Mouse (Mus musculus) forebrain, embryonic 13.5 days (tissue): ENCODE measurements around the gene Neurl1a. TPM values are rescaled to one million over a fixed set of nuclear protein-coding genes. Genes with fewer than 3 reads are reported as not detected.

Source experiments
- ATAC-seq: fragments of 200-750 bp; cut with Nextera tagmentation; 2 replicates; pipeline ENCODE4 v1.8.0; 2017
- H3K27ac ChIP-seq: fragments of 300-500 bp; sonication (generic); 2 replicates; pipeline ENCODE4 v1.5.1; 2015; ENCODE audit warnings: inconsistent platforms, mild to moderate bottlenecking, moderate library complexity
- H3K27me3 ChIP-seq: fragments of 300-500 bp; sonication (generic); 2 replicates; pipeline ENCODE4 v1.6.1; 2015; ENCODE audit warnings: mild to moderate bottlenecking, inconsistent platforms
- H3K36me3 ChIP-seq: fragments of 300-500 bp; sonication (generic); 2 replicates; pipeline ENCODE4 v1.6.1; 2015; ENCODE audit warnings: mild to moderate bottlenecking, inconsistent platforms; ENCODE audit not compliant: poor library complexity, severe bottlenecking
- H3K4me1 ChIP-seq: fragments of 300-500 bp; sonication (generic); 2 replicates; pipeline ENCODE4 v1.6.1; 2015; ENCODE audit warnings: inconsistent platforms
- H3K4me2 ChIP-seq: fragments of 300-500 bp; sonication (generic); 2 replicates; pipeline ENCODE4 v1.6.1; 2015; ENCODE audit warnings: inconsistent platforms, mild to moderate bottlenecking, moderate library complexity
- H3K4me3 ChIP-seq: fragments of 300-500 bp; sonication (generic); 2 replicates; pipeline ENCODE4 v1.5.1; 2015; ENCODE audit warnings: mild to moderate bottlenecking, inconsistent platforms
- H3K9ac ChIP-seq: fragments of 300-500 bp; sonication (generic); 2 replicates; pipeline ENCODE4 v1.6.1; 2015; ENCODE audit warnings: mild to moderate bottlenecking, inconsistent platforms
- H3K9me3 ChIP-seq: fragments of 300-500 bp; sonication (generic); replicated peaks from 2 replicates; pipeline ENCODE4 v1.6.1; 2016; ENCODE audit warnings: inconsistent platforms
- WGBS: fragments of 180-500 bp; shearing (Covaris S2); methylation state at CpG from one replicate; pipeline ENCODE4 v1.1.7; 2015; 5-methylcytosine and 5-hydroxymethylcytosine counted together
- polyA plus RNA-seq: library from polyadenylated mRNA; unstranded; fragments of >200 nt; fragmentation: Nextera tagmentation; extraction: Ambion mirVana; gene quantifications from 2 replicates; pipeline ENCODE4 v1.2.1, GENCODE M21; 2015

The Neurl1a gene
- polyA plus RNA-seq, 1 experiment from 2014 or later = 2.8 TPM

DNA sequence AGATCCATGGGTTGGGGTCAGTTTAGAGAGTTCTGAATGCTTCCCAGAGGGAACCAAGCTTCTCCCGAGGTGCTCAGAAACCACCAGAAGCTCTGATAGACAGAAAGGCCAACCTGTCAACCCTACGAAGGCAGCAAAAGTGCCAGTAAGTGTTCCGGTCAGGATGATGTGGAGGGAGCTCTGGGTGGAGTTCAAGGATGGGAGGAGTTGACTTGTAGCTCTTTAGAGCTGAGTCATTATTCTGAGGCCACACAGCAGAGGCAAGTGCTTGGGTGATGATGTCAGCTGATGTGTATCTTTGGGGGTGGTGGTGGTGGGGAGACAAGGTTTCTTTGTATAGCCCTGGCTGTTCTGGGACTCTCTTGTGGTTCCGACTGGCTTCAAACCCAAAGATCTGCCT lies 41.0 kb downstream of the Neurl1a start:
- Histone ChIP-seq H3K4me3 (no peak overlapping the region), H3K27ac (no peak overlapping the region), H3K4me2 (no peak overlapping the region), H3K27me3 (no peaks in the 10 kb centered on the region; the same call in 1 of the 2 replicates), H3K9ac (no peak overlapping the region), H3K9me3 (no peaks in the 10 kb centered on the region), H3K36me3 (no peaks in the 10 kb centered on the region), H3K4me1 (peaks cover 6% of the 10 kb centered on the region; the same call in 1 of the 2 replicates)
- no peak for ATAC-seq
- WGBS = 92% methylated on average over 4 of the region's 4 CpGs

DNA sequence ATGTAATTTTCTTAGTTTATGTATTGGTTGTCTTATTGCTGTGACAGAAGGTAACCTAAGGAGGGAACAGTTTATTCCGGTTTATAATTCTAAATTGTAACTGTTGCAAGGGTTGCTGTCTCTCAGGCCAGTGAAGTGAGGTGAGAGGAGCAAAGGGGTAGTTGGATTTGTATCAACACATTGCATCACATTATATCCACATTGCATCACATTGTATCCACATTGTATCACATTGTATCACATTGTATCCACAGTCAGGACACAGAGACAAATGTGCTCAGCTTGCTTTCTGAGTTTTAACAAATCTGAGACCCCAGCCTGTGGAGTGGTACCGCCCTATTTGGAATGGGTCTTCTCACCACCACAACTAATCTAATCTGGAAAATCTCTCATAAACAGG lies 41.6 kb downstream of the Neurl1a start:
- Histone ChIP-seq H3K27me3 (no peaks in the 10 kb centered on the region; the same call in 1 of the 2 replicates), H3K4me3 (no peak overlapping the region), H3K9ac (no peak overlapping the region), H3K9me3 (no peaks in the 10 kb centered on the region), H3K4me2 (no peak overlapping the region), H3K27ac (no peak overlapping the region), H3K4me1 (peaks cover 6% of the 10 kb centered on the region; the same call in 1 of the 2 replicates), H3K36me3 (no peaks in the 10 kb centered on the region)
- 87% methylated on average over 2 of the region's 2 CpGs for WGBS
- no peak for ATAC-seq

DNA sequence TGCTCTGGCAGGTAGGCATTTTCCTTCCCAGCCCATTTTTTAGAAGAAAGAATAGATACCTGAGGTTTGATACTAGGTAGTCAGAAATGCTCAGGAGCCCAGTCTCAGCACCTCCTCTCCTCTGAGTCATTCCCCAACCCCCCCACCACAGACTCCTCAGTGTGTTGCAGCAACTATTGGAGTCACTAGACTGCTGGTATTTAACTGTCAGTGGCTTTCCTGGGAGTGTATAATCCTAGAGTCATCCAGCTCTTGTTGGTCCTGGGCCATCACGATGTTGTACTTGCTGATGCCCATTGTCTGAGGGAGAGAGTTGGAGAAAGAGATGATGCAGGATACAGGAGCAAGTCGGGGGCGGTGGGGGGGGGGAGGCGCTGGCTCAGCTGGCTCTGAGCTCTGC lies 42.4 kb downstream of the Neurl1a start:
- 73% methylated on average over 4 of the region's 4 CpGs for WGBS
- no peaks in the 10 kb centered on the region for H3K9me3 ChIP-seq
- no peak overlapping the region for H3K4me2 ChIP-seq
- H3K36me3 ChIP-seq = no peaks in the 10 kb centered on the region
- ATAC-seq = no peak
- no peak overlapping the region for H3K4me3 ChIP-seq
- no peak overlapping the region for H3K27ac ChIP-seq
- no peaks in the 10 kb centered on the region; the same call in 1 of the 2 replicates for H3K27me3 ChIP-seq
- no peak overlapping the region for H3K9ac ChIP-seq
- H3K4me1 ChIP-seq = peaks cover 6% of the 10 kb centered on the region; the same call in 1 of the 2 replicates

DNA sequence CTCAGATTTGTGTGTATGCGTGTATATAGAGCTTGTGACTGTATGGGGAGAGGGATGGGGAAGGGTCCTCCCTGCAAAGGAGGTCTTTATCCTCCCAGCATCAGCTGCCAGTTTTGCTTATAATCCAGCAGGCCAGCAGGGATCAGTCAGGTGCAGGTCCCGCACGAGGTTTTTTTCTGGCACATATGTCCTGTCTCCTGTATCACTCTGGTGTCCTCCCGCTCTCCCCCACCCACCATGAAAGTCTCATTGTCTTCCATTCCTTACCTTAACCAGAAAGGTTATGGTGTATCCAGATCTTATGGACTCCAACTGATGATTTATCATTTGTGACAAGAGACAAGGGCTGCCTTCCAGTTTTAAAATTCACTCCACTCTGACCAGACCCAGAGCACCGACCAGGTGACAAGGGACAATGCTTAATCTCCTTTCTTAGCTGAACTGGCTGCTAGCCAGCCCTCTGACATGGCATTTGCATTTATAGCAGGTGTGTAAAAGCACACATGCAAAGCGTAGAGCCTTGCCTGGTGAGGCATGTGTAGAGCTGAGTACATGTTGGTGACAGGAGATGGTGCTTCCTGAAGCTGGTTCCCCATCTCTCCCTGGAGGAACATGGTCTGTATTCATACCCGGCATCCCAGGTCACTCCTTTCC lies 43.0 kb downstream of the Neurl1a start:
- Histone ChIP-seq H3K36me3 (no peaks in the 10 kb centered on the region), H3K4me2 (no peak overlapping the region), H3K4me1 (peaks cover 6% of the 10 kb centered on the region; the same call in 1 of the 2 replicates), H3K9ac (no peak overlapping the region), H3K4me3 (no peak overlapping the region), H3K9me3 (no peaks in the 10 kb centered on the region), H3K27me3 (no peaks in the 10 kb centered on the region; the same call in 1 of the 2 replicates), H3K27ac (no peak overlapping the region)
- ATAC-seq = no peak
- WGBS = 65% methylated on average over 7 of the region's 7 CpGs

DNA sequence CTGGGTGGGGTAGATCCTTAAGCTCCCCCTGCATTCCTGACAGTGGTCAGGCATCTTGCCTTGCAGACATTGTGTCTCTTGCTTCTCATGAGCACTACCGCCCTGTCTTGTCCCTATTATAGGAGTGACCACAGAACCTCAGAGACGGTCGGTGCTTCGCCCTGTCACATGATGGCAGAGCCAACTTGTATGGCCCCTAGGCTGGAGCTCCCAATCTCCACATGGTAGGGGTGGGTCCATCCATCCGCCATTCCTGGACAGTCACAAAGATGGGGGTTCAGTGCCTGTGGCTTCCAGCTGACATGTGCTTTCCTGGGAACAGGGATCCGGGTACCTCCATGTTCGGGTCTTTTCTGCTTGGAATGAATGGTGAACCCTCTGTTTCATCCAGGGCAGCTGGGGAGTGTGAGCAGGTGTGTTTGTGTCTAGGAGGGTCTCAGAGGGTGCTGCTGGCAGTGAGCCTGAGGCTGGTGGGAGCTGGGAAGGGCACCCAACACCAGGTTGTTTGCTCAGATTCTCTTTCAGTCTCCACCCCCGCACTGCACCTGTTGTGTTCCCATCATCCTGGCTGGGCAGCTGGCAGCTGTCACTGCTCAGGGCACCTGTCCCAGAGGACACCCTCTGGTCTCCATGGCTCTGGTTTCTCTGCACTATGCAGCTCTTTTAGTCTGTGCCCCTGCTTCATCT lies 43.7 kb downstream of the Neurl1a start:
- H3K4me1 ChIP-seq = peaks cover 6% of the 10 kb centered on the region; the same call in 1 of the 2 replicates
- H3K9ac ChIP-seq = no peak overlapping the region
- H3K4me3 ChIP-seq = no peak overlapping the region
- ATAC-seq = no peak
- H3K27ac ChIP-seq = no peak overlapping the region
- H3K9me3 ChIP-seq = no peaks in the 10 kb centered on the region
- H3K27me3 ChIP-seq = no peaks in the 10 kb centered on the region; the same call in 1 of the 2 replicates
- H3K4me2 ChIP-seq = no peak overlapping the region
- no peaks in the 10 kb centered on the region for H3K36me3 ChIP-seq
- 91% methylated on average over 8 of the region's 8 CpGs for WGBS

DNA sequence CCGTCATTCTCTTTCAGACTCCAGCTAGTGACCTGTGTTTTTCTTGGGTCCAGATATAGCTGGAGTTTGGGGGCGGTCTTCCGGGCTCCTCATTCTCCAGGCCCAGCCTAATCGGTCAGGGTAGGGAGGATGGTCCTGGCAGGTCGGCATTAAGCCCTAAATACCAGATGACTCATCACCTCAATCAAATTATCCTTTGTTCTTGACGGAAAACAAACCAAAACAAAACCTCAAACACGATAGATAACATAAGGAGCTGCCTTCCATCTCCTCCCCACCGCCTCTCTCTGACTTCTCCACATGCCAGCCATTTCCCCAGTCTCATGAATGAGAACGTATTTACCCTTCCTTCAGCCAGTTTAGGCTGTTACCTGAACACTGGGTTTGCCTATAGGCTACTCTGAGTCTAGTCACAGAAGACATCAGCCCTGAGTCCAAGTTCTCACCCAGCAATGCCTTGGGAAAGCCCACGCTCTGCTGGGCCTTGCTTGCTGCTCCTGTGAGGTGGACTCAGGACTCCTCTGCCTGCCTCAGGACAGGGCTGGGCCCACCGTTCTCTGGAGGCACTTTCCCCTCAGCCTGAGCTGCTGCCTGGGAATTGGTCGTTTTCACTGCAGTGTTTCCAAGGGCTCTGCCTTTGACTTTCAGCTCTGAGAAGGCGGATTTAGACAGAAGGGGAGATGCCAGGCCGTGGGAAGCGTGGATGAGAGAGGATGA lies 44.4 kb downstream of the Neurl1a start:
- no peak for ATAC-seq
- H3K4me2 ChIP-seq = no peak overlapping the region
- peaks cover 6% of the 10 kb centered on the region; the same call in 1 of the 2 replicates for H3K4me1 ChIP-seq
- no peak overlapping the region for H3K4me3 ChIP-seq
- WGBS = 72% methylated on average over 15 of the region's 15 CpGs
- H3K36me3 ChIP-seq = no peaks in the 10 kb centered on the region
- no peak overlapping the region for H3K27ac ChIP-seq
- peaks cover 3% of the 10 kb centered on the region; the same call in 1 of the 2 replicates for H3K27me3 ChIP-seq
- H3K9ac ChIP-seq = no peak overlapping the region
- no peaks in the 10 kb centered on the region for H3K9me3 ChIP-seq

DNA sequence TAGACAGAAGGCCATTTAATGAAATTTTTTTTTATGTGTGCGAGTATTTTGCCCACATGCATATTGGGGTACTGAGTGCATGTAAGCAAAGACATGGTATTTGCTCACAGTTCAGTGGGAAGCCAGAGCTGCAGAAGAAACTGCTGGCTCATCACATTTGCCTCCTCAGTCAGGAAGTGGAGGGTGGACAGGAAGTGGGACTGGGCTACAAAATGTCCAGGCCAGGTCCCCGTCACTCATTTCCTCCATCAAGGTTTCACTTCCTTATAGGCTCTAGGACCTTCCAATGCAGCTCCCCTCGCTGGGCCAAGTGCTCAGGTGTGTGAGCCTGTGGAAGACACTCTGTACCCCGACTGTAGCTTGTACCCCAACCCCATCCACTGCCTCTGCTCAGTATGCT lies 46.1 kb downstream of the Neurl1a start:
- 81% methylated on average over 4 of the region's 4 CpGs for WGBS
- no peak for ATAC-seq
- no peak overlapping the region for H3K4me2 ChIP-seq

GRCm38 (mm10) chr19:47225791-47226190 lies 47.2 kb downstream of the Neurl1a start:
- Histone ChIP-seq H3K9ac (no peak overlapping the region), H3K27ac (no peak overlapping the region), H3K4me1 (peaks cover 16% of the 10 kb centered on the region), H3K9me3 (no peaks in the 10 kb centered on the region), H3K4me3 (no peak overlapping the region), H3K4me2 (no peak overlapping the region), H3K27me3 (peaks cover 3% of the 10 kb centered on the region; the same call in 1 of the 2 replicates), H3K36me3 (no peaks in the 10 kb centered on the region)
- no peak for ATAC-seq
- WGBS = 83% methylated on average over 5 of the region's 5 CpGs

More for the DNA sequence above, 46.1 kb downstream of the Neurl1a start:
- Histone ChIP-seq H3K4me3 (no peak overlapping the region), H3K9ac (no peak overlapping the region), H3K9me3 (no peaks in the 10 kb centered on the region), H3K36me3 (no peaks in the 10 kb centered on the region), H3K4me1 (peaks cover 16% of the 10 kb centered on the region), H3K27me3 (peaks cover 3% of the 10 kb centered on the region; the same call in 1 of the 2 replicates), H3K27ac (no peak overlapping the region)

DNA sequence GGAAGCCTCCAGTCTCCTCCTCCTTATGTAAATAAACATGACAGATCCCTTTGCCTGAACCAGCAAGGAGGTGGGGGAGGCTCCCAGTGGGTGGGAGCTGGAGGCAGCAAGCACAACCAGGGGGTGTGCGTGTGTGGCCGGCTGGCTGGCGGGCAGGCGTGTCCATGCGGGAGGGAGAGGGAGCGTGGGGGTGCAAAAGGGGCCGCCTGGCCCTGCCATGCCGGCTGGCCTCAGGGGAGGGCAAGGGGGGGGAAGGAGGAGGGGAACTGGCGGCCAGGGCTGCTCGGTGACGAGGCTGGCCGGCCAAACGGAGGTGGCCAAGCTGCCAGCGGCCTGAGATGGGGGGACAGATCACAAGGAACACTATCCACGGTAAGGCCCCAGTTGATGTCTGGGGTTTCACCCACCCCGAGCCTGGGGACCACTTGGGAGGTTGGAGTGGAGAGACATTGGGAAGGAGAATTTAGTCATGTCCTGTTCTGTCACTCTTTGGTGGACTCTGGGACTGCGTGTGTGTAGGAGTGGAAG lies 50.2 kb downstream of the Neurl1a start:
- WGBS = 9% methylated on average over 16 of the region's 17 CpGs

DNA sequence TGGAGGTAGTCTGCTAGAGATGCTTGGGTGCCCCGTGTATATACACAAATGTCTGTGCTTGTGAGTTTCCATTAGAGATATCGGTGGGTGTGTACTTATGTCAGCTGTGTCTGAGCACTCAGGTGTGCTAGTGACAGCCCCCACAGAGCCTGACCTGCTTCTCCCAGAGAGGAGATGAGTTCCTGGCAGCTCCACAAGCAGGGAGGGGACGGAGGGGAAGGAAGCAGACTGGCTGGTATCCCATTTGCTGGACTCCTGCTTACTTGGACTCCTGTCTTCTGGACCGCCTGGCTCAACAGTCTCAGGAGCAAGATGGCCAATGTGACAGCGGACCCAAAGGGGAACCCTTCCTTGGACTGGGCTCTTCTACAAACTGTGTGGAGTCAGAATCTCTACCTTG lies 50.8 kb downstream of the Neurl1a start:
- ATAC-seq = no peak
- no peak overlapping the region for H3K27ac ChIP-seq
- no peaks in the 10 kb centered on the region for H3K36me3 ChIP-seq
- WGBS = 91% methylated on average over 5 of the region's 5 CpGs
- 0 out of 2 replicates have a peak, but pooled peaks cover 3% of the 10 kb centered on the region for H3K27me3 ChIP-seq
- H3K9ac ChIP-seq = no peak overlapping the region
- H3K4me1 ChIP-seq = peaks cover 10% of the 10 kb centered on the region
- no peaks in the 10 kb centered on the region for H3K9me3 ChIP-seq
- no peak overlapping the region for H3K4me3 ChIP-seq
- H3K4me2 ChIP-seq = no peak overlapping the region

More for the DNA sequence above, 50.2 kb downstream of the Neurl1a start:
- Histone ChIP-seq H3K4me1 (peaks cover 10% of the 10 kb centered on the region), H3K36me3 (no peaks in the 10 kb centered on the region), H3K9me3 (no peaks in the 10 kb centered on the region), H3K27me3 (0 out of 2 replicates have a peak, but pooled peaks cover 3% of the 10 kb centered on the region), H3K9ac (peak overlapping the region; percentile 37; the same call in 1 of the 2 replicates), H3K4me2 (peak overlapping the region; percentile 47), H3K4me3 (peak overlapping the region; percentile 21; the same call in 1 of the 2 replicates), H3K27ac (no peak overlapping the region)
- peak; percentile 38; the same call in 1 of the 2 replicates for ATAC-seq

DNA sequence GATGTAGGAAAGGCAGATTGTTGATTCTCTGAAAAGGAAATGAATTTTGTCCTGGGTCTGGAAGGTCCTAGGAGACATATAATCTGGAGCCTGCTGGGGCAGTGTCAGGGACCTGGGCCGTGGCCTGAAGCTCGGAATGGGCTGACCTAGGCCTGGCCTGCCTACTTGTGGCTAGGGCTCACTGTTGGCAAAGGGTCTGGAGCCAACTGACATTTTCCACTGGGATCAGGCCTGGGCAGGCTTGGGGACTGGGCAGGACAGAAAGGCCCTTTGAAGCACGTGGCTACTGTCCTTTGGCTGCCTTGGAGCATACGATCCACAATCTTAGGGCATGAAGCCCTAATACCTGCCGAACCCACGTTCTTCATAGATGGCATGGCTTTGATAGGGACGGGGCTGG lies 51.5 kb downstream of the Neurl1a start:
- 0 out of 2 replicates have a peak, but pooled peaks cover 3% of the 10 kb centered on the region for H3K27me3 ChIP-seq
- H3K9me3 ChIP-seq = no peaks in the 10 kb centered on the region
- peaks cover 10% of the 10 kb centered on the region for H3K4me1 ChIP-seq
- no peak overlapping the region for H3K9ac ChIP-seq
- H3K36me3 ChIP-seq = no peaks in the 10 kb centered on the region
- H3K4me2 ChIP-seq = no peak overlapping the region
- no peak for ATAC-seq
- H3K4me3 ChIP-seq = no peak overlapping the region
- 89% methylated on average over 7 of the region's 7 CpGs for WGBS
- no peak overlapping the region for H3K27ac ChIP-seq
